Mouse (Mus musculus): ENCODE measurements around the gene Plekhh2. TPM values are rescaled to one million over a fixed set of nuclear protein-coding genes. Genes with fewer than 3 reads are reported as not detected.

Gene Plekhh2
- total and polyA plus RNA-seq, 3 experiments = 0.21 to 1.7 (median 1.1) TPM

DNA sequence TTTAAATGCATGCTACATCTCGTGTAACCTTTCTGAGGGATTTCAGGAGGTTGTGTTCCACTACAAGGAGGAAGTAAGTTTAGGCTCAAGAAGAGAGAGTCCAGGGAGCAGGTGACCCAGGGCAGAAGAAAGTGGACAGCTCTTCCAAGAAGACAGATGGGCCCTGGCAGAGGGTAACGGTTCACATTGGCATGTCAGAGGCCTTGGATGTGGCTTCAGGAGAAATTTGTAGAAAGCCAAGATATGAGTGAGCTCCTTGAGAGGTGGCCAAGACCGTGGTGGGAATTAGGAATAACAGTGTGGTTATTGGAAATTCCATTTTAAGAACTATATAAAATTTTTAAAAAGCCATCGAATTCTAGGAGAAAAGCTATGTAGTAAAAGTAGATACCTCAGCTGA, 22.1 kb downstream of the Plekhh2 start:
- H3K27me3 ChIP-seq (replicated peaks) = no peaks in the 10 kb centered on the region
- no peaks in the 10 kb centered on the region for H3K4me1 ChIP-seq (ENCODE audit: control insufficient read depth in 1 of 2, insufficient read depth in 2 of 2)
- no peaks in the 10 kb centered on the region for H3K79me2 ChIP-seq (replicated peaks; ENCODE audit: control insufficient read depth, extremely low read depth, insufficient read depth, poor library complexity, severe bottlenecking)
- DNase-seq (ENCODE audit: extremely low read depth) = no peak
- TF ChIP-seq CHD1 (IDR thresholded peaks at IDR 0.05; ENCODE audit: low read depth, low read length) (no peak), MAFK (IDR thresholded peaks at IDR 0.05; ENCODE audit: insufficient replicate concordance, low read length) (no peak), ZNF384 (IDR thresholded peaks at IDR 0.05; ENCODE audit: low read depth, low read length) (no peak), E2F4 (IDR thresholded peaks at IDR 0.05; ENCODE audit: insufficient replicate concordance, low read depth, low read length) (no peak), RCOR1 (conservative IDR thresholded peaks at IDR 0.05; ENCODE audit: low read depth, low read length) (no peak), KAT2A (IDR thresholded peaks at IDR 0.05; ENCODE audit: insufficient replicate concordance, low read length) (no peak), MXI1 (IDR thresholded peaks at IDR 0.05; ENCODE audit: low read depth, low read length) (no peak), ZC3H11A (IDR thresholded peaks at IDR 0.05; ENCODE audit: low read depth, low read length) (no peak), HCFC1 (IDR thresholded peaks at IDR 0.05; ENCODE audit: low read depth, low read length) (no peak), ELF1 (IDR thresholded peaks at IDR 0.05; ENCODE audit: low read depth, low read length) (no peak), JUN (IDR thresholded peaks at IDR 0.05; ENCODE audit: insufficient read depth, low read depth, low read length) (no peak), NELFE (IDR thresholded peaks at IDR 0.05; ENCODE audit: low read depth, low read length) (no peak), POLR2AphosphoS2 (IDR thresholded peaks at IDR 0.05; ENCODE audit: low read depth, low read length) (no peak), SMC3 (IDR thresholded peaks at IDR 0.05; ENCODE audit: low read depth, low read length) (no peak), UBTF (IDR thresholded peaks at IDR 0.05; ENCODE audit: low read depth, low read length) (no peak), MEF2A (IDR thresholded peaks at IDR 0.05; ENCODE audit: borderline replicate concordance, low read depth, low read length) (no peak), TBP (conservative IDR thresholded peaks at IDR 0.05; ENCODE audit: low read depth, low read length) (no peak), ZKSCAN1 (IDR thresholded peaks at IDR 0.05; ENCODE audit: borderline replicate concordance, low read depth, low read length) (no peak)
- no peak overlapping the region for H3K9ac ChIP-seq (ENCODE audit: insufficient read depth, low read depth)
- H3K27ac ChIP-seq (ENCODE audit: insufficient read depth, low read depth) = no peak overlapping the region
- no peak overlapping the region for H3K4me3 ChIP-seq (replicated peaks in 1 of 3; ENCODE audit: low read depth in 2 of 3, low read length in 2 of 3, poor library complexity in 1 of 3)
- H3K36me3 ChIP-seq (replicated peaks in 1 of 2; ENCODE audit: control insufficient read depth in 1 of 2, insufficient read depth in 1 of 2, low read length in 1 of 2) = no peaks in the 10 kb centered on the region
- dilution Hi-C loops (cut with MboI; ENCODE audit: extremely low pct_ligation_motif_present, extremely low pct_unique_long_range_greater_than_20kb, low sequenced_read_pairs) = no loop called here
- peaks cover 2% of the 10 kb centered on the region for H3K9me3 ChIP-seq (replicated peaks; ENCODE audit: low read length)
- in situ Hi-C loops (cut with MboI; ENCODE audit: low pct_ligation_motif_present, low pct_unique_long_range_greater_than_20kb, low sequenced_read_pairs) = no loop called here
- H3K4me2 ChIP-seq (ENCODE audit: insufficient read depth, low read depth, poor library complexity, severe bottlenecking) = no peak overlapping the region

GRCm38 (mm10) chr17:84534632-84535031, 22.9 kb downstream of the Plekhh2 start:
- Histone ChIP-seq H3K27me3 (replicated peaks) (no peaks in the 10 kb centered on the region), H3K4me3 (replicated peaks in 1 of 3; ENCODE audit: low read depth in 2 of 3, low read length in 2 of 3, poor library complexity in 1 of 3) (no peak overlapping the region), H3K36me3 (replicated peaks in 1 of 2; ENCODE audit: control insufficient read depth in 1 of 2, insufficient read depth in 1 of 2, low read length in 1 of 2) (no peaks in the 10 kb centered on the region), H3K79me2 (replicated peaks; ENCODE audit: control insufficient read depth, extremely low read depth, insufficient read depth, poor library complexity, severe bottlenecking) (no peaks in the 10 kb centered on the region), H3K9ac (ENCODE audit: insufficient read depth, low read depth) (no peak overlapping the region), H3K9me3 (replicated peaks; ENCODE audit: low read length) (peaks cover 2% of the 10 kb centered on the region), H3K27ac (ENCODE audit: insufficient read depth, low read depth) (no peak overlapping the region), H3K4me2 (ENCODE audit: insufficient read depth, low read depth, poor library complexity, severe bottlenecking) (no peak overlapping the region), H3K4me1 (ENCODE audit: control insufficient read depth in 1 of 2, insufficient read depth in 2 of 2) (no peaks in the 10 kb centered on the region)
- dilution Hi-C loops (cut with MboI; ENCODE audit: extremely low pct_ligation_motif_present, extremely low pct_unique_long_range_greater_than_20kb, low sequenced_read_pairs) (no loop called here), in situ Hi-C loops (cut with MboI; ENCODE audit: low pct_ligation_motif_present, low pct_unique_long_range_greater_than_20kb, low sequenced_read_pairs) (no loop called here)
- DNase-seq (ENCODE audit: extremely low read depth) = no peak
- no peak for TF ChIP-seq ZKSCAN1 (IDR thresholded peaks at IDR 0.05; ENCODE audit: borderline replicate concordance, low read depth, low read length)
- TF ChIP-seq ELF1 (IDR thresholded peaks at IDR 0.05; ENCODE audit: low read depth, low read length) = no peak
- no peak for TF ChIP-seq IRF4 (IDR thresholded peaks at IDR 0.05; ENCODE audit: low read depth, low read length)
- TF ChIP-seq CHD1 (IDR thresholded peaks at IDR 0.05; ENCODE audit: low read depth, low read length) = no peak
- no peak for TF ChIP-seq POLR2AphosphoS2 (IDR thresholded peaks at IDR 0.05; ENCODE audit: low read depth, low read length)
- no peak for TF ChIP-seq USF2 (conservative IDR thresholded peaks at IDR 0.05; ENCODE audit: low read depth, low read length)
